Mouse (Mus musculus): ENCODE data around the gene A630089N07Rik. TPM values are rescaled to one million over a fixed set of nuclear protein-coding genes. Genes with fewer than 3 reads are reported as not detected.
A peak's percentile ranks its signal among the peaks of the same experiment; 100 is the strongest.
"Not testable (repeated sequence)": the region's sequence is repeated elsewhere in the genome, so short reads cannot be mapped to it uniquely, and the experiment has no call there.

Gene A630089N07Rik
- total RNA-seq (2021) (1 to 10 TPM; 1.5 to 1.8 TPM), polyA plus RNA-seq (2012; rRNA removed) (0.64 and 0.84 TPM in 2 replicates)
- long read RNA-seq, partial matches to known transcripts, result 1 of 1 reads
- long read RNA-seq, other reads (novel, unspliced or antisense), result 0 of 1 reads

DNA sequence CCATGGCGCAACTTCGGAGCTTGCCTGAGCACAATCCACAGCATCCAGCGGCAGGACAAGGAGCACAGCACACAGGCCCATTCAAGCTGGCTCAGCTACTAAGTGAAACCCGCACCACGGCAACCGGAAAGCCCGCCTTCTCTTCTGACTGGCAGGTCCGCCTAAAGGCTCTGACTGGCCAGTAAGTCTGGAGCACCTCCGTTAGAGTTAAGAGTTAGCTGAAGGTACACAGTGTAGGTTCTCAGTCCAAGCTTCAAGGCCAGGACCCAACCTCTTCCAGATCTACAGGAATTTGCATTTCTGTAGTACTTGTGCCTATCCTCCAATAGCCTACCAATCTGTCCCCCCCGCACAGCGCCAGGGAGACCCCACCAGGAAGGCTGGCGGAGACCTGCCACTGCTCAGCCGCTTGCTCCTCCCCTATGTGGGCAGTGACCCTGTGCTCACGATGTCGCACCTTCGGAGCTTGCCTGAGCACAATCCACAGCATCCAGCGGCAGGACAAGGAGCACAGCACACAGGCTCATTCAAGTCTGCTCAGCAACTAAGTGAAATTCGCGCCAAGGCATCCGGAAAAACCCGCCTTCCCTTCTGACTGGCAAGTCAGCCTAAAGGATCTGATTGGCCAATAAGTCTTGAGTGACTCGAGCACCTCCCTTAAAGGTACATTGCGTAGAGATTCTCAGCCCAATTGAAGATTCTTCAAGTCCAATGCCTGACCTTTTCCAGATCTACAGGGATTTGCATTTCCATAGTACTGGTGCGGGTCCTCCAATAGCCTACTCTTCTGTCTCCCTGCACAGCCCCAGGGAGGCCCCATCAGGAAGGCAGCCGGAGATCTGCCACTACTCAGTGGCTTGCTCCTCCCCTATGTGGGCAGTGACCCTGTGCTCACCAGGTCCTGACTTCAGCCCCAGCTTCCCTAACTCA is at the start of gene A630089N07Rik:
A630089N07Rik (minus strand) TSS at position 562 of the 930 bp plus-strand sequence.
- TF ChIP-seq POLR2A (IDR thresholded peaks at IDR 0.05; ENCODE audit: insufficient read depth, low read depth, low read length), result 0 out of 2 replicates have a peak, but pooled peaks have one; percentile 15
- DNase-seq, result peak; percentile 88
- H3K4me1 ChIP-seq (ENCODE audit: control insufficient read depth, insufficient read depth, low read length); H3K36me3 ChIP-seq (ENCODE audit: control insufficient read depth, insufficient read depth, low read length); H3K79me2 ChIP-seq (replicated peaks; ENCODE audit: control insufficient read depth, insufficient read depth, low read length); H3K27me3 ChIP-seq (ENCODE audit: control insufficient read depth, insufficient read depth, low read length): not testable (repeated sequence)
- WGBS, result under 1% methylated on average over 25 of the region's 25 CpGs
- H3K27ac ChIP-seq, result peak within 1 kb of the TSS; percentile 57
- peak within 1 kb of the TSS; percentile 71 for H3K9ac ChIP-seq (ENCODE audit: low read depth, low read length)
- intact Hi-C loops (cut with DNase I), result loop anchor here (5.0 kb wide), 1 partner anchor 230 kb away; the partner anchor contains the start of gene Prdm15
- peak within 1 kb of the TSS; percentile 76 for H3K4me3 ChIP-seq

DNA sequence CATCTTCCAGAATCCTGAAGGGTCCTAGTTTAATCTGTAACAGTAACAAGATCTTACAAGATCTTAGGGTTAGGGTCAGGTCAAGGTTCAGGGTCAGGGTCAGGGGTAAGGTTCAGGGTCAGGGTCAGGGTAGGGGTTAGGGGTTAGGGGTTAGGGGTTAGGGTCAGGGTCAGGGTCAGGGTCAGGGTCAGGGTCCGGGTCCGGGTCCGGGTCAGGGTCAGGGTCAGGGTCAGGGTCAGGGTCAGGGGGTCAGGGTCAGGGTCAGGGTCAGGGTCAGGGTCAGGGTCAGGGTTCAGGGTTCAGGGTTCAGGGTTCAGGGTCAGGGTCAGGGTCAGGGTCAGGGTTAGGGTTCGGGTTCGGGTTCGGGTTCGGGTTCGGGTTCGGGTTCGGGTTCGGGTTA is 24.9 kb upstream of the A630089N07Rik start:
- Histone ChIP-seq H3K4me1 (ENCODE audit: control insufficient read depth, insufficient read depth, low read length) (no peaks in the 10 kb centered on the region), H3K79me2 (replicated peaks; ENCODE audit: control insufficient read depth, insufficient read depth, low read length) (no peaks in the 10 kb centered on the region), H3K4me3 (no peak overlapping the region), H3K27ac (no peak overlapping the region), H3K27me3 (ENCODE audit: control insufficient read depth, insufficient read depth, low read length) (no peaks in the 10 kb centered on the region), H3K36me3 (ENCODE audit: control insufficient read depth, insufficient read depth, low read length) (no peaks in the 10 kb centered on the region), H3K9ac (ENCODE audit: low read depth, low read length) (no peak overlapping the region)
- WGBS, result 97% methylated on average over 11 of the region's 11 CpGs
- intact Hi-C loops (cut with DNase I), result no loop called here
- DNase-seq, result no peak
- no peak for TF ChIP-seq EP300 (IDR thresholded peaks at IDR 0.05; ENCODE audit: insufficient read depth, low read depth, low read length)
- TF ChIP-seq POLR2A (IDR thresholded peaks at IDR 0.05; ENCODE audit: insufficient read depth, low read depth, low read length), result no peak
- no peak for TF ChIP-seq CTCF (IDR thresholded peaks at IDR 0.05)

DNA sequence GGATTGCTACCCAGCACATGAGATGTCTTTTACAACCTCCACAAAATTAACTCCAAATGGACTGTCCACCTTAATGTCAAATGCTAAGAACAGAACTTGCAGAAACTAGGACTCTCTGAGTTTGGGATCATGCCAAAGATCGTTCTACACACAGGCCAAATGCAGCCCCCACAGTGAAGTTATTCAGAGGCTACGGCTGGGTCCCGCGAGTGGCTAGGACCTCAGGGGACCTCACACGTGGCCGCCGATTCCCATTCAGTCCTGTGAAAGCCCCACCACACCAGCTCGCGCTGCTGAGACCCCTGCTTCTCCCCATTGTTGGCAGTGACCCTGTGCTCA is 731 bp downstream of the A630089N07Rik start:
- DNase-seq; H3K36me3 ChIP-seq (ENCODE audit: control insufficient read depth, insufficient read depth, low read length); H3K27me3 ChIP-seq (ENCODE audit: control insufficient read depth, insufficient read depth, low read length); H3K4me1 ChIP-seq (ENCODE audit: control insufficient read depth, insufficient read depth, low read length); H3K79me2 ChIP-seq (replicated peaks; ENCODE audit: control insufficient read depth, insufficient read depth, low read length): not testable (repeated sequence)
- under 1% methylated on average over 9 of the region's 9 CpGs for WGBS
- H3K27ac ChIP-seq, result peak overlapping the region; percentile 57; the same call in 1 of the 2 replicates
- H3K4me3 ChIP-seq, result peak overlapping the region; percentile 76
- peak overlapping the region; percentile 71 for H3K9ac ChIP-seq (ENCODE audit: low read depth, low read length)
- intact Hi-C loops (cut with DNase I), result loop anchor here (5.0 kb wide), 1 partner anchor 229 kb away; the partner anchor contains the start of gene Prdm15

DNA sequence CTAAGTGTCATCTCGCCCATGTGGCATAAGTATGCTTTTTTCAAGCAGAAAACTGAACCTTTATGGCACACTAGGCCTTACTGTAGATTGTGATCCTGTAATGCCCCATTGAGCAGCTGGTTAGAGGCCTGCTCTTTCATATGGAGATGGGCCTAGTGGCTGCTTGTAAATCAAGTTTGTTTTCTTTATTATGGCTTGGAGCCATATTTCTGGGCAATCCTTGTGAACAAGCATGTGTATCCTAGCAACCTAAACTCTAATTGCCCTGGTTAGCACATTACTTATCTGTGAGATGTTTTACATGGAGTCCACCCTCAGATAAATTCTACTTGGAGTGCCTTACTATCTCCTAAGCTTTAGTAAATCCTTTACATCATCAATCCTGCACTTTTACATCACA is 1.1 kb downstream of the A630089N07Rik start:
- not testable (repeated sequence) for H3K27ac ChIP-seq; H3K36me3 ChIP-seq (ENCODE audit: control insufficient read depth, insufficient read depth, low read length); H3K9ac ChIP-seq (ENCODE audit: low read depth, low read length); H3K4me1 ChIP-seq (ENCODE audit: control insufficient read depth, insufficient read depth, low read length); H3K79me2 ChIP-seq (replicated peaks; ENCODE audit: control insufficient read depth, insufficient read depth, low read length); H3K27me3 ChIP-seq (ENCODE audit: control insufficient read depth, insufficient read depth, low read length); DNase-seq; H3K4me3 ChIP-seq
- WGBS, result 88% methylated on average over 1 of the region's 1 CpGs
- intact Hi-C loops (cut with DNase I), result loop anchor here (5.0 kb wide), 1 partner anchor 229 kb away; the partner anchor contains the start of gene Prdm15

DNA sequence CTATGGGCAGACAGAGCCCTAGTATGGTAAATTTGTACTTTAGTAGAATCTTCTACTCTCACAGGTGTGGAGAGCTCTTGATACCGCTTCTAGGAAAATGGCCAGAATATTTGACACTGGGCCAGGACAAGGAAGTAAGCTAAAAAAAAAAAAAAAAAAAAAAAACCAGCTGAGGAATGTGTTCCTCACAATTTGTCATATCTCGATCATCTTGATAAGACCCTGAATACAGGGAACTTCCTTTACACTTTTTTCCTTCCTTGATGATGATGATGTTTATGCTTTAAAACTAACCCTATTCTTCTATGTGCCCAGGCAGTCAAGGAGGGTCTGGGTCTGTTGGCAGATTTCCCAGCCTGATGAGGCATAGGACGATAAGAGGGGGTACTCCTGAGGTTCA is 2.9 kb downstream of the A630089N07Rik start:
- H3K4me3 ChIP-seq; H3K4me1 ChIP-seq (ENCODE audit: control insufficient read depth, insufficient read depth, low read length); intact Hi-C loops (cut with DNase I); H3K9ac ChIP-seq (ENCODE audit: low read depth, low read length); DNase-seq; H3K79me2 ChIP-seq (replicated peaks; ENCODE audit: control insufficient read depth, insufficient read depth, low read length); H3K27ac ChIP-seq; H3K36me3 ChIP-seq (ENCODE audit: control insufficient read depth, insufficient read depth, low read length); H3K27me3 ChIP-seq (ENCODE audit: control insufficient read depth, insufficient read depth, low read length): not testable (repeated sequence)
- WGBS, result 31% methylated on average over 3 of the region's 3 CpGs

DNA sequence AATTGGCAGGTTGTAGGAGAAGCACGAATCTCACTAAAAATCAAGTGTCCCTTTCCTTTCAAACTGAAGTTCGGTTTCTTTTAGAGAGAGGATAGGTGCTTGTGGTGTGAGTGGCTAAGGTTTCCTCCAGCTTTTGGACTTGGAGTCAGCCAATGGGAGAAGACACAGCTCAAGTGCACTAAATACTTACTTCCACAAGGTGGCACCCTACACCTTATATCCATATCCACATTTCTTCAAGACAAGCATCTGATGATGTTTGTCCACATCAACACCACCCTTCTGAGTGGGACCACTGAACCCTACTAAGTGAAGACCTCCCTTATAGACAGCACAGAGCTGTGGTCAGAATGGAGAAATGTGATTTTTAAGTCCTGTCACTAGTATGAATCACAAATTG is 40.6 kb downstream of the A630089N07Rik start:
- peak; percentile 81 for TF ChIP-seq CTCF (IDR thresholded peaks at IDR 0.05)
- TF ChIP-seq POLR2A (IDR thresholded peaks at IDR 0.05; ENCODE audit: insufficient read depth, low read depth, low read length), result no peak
- intact Hi-C loops (cut with DNase I), result no loop called here
- DNase-seq, result no peak
- no peak overlapping the region for H3K4me3 ChIP-seq
- no peaks in the 10 kb centered on the region for H3K27me3 ChIP-seq (ENCODE audit: control insufficient read depth, insufficient read depth, low read length)
- 70% methylated on average over 2 of the region's 2 CpGs for WGBS
- H3K36me3 ChIP-seq (ENCODE audit: control insufficient read depth, insufficient read depth, low read length), result no peaks in the 10 kb centered on the region
- no peaks in the 10 kb centered on the region for H3K79me2 ChIP-seq (replicated peaks; ENCODE audit: control insufficient read depth, insufficient read depth, low read length)
- no peak overlapping the region for H3K27ac ChIP-seq
- no peak overlapping the region for H3K9ac ChIP-seq (ENCODE audit: low read depth, low read length)
- H3K4me1 ChIP-seq (ENCODE audit: control insufficient read depth, insufficient read depth, low read length), result no peaks in the 10 kb centered on the region

DNA sequence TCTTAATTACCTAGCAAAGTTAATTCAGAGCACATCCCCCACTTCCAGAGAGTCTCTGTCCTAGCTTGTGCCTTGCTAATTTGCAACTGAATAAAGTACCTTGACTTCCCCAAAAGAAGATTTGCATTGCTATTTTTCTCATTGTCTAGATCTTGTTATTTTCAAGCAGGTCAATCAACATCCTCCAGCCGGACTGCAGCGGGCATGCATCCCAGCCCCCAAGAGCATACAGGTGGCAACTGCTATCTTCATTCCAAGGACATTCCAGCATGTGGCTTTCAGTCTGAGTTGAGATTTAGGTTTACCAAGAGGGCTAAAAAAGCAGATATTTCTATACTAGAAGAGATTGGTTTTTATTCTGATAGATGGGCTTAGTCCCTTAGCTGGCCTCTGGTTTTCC is 47.3 kb downstream of the A630089N07Rik start:
- H3K4me3 ChIP-seq; H3K79me2 ChIP-seq (replicated peaks; ENCODE audit: control insufficient read depth, insufficient read depth, low read length); H3K27ac ChIP-seq; H3K9ac ChIP-seq (ENCODE audit: low read depth, low read length); H3K36me3 ChIP-seq (ENCODE audit: control insufficient read depth, insufficient read depth, low read length); intact Hi-C loops (cut with DNase I); H3K4me1 ChIP-seq (ENCODE audit: control insufficient read depth, insufficient read depth, low read length); DNase-seq; H3K27me3 ChIP-seq (ENCODE audit: control insufficient read depth, insufficient read depth, low read length): not testable (repeated sequence)
- 96% methylated on average over 2 of the region's 2 CpGs for WGBS

DNA sequence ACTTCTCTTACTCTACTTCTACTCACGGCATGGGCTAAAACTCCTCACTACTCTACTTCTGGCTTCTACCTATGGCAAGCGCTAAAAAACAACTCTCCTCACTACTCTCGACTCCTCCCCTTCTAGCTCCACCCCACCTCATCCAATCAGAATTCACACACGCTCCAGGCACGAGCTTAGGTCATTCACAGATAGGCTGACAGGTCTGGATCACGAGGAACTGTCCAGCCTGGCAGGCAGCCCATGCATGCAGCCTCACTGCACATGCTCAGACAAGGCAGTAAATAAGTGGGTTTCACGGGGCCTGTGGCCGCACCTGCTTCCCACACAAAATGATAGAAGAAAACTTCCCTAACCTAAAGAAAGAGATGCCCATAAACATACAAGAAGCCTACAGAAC is 56.1 kb downstream of the A630089N07Rik start:
- H3K27ac ChIP-seq; H3K4me3 ChIP-seq; H3K4me1 ChIP-seq (ENCODE audit: control insufficient read depth, insufficient read depth, low read length); DNase-seq; H3K79me2 ChIP-seq (replicated peaks; ENCODE audit: control insufficient read depth, insufficient read depth, low read length); intact Hi-C loops (cut with DNase I); H3K36me3 ChIP-seq (ENCODE audit: control insufficient read depth, insufficient read depth, low read length); H3K27me3 ChIP-seq (ENCODE audit: control insufficient read depth, insufficient read depth, low read length); H3K9ac ChIP-seq (ENCODE audit: low read depth, low read length): not testable (repeated sequence)
- 78% methylated on average over 8 of the region's 8 CpGs for WGBS
